Mouse (Mus musculus) CH12.LX (cell line): Measurements from ENCODE around the gene Efhd2. TPM values are rescaled to one million over a fixed set of nuclear protein-coding genes. Genes with fewer than 3 reads are reported as not detected.
A peak's percentile ranks its signal among the peaks of the same experiment; 100 is the strongest.

ENCODE experiments used
- DNase-seq: peaks from one replicate; pipeline ENCODE4 v3.0.0-alpha.2; 2013; ENCODE audit errors: extremely low read depth
- H3K27ac ChIP-seq: 2 replicates; pipeline ENCODE4 v1.5.1; 2012; ENCODE audit warnings: low read depth, mild to moderate bottlenecking, control low read depth, moderate library complexity; ENCODE audit not compliant: insufficient read depth
- H3K27me3 ChIP-seq: replicated peaks from 2 replicates; pipeline ENCODE3; 2012; ENCODE audit warnings: inconsistent platforms
- H3K36me3 ChIP-seq, 2 experiments: replicated peaks in 1 of 2; 2 replicates each; pipeline versions ENCODE3 to v1.6.1; 2012; ENCODE audit warnings: inconsistent platforms in 1 of 2, low read length in 1 of 2, mild to moderate bottlenecking in 1 of 2, mixed read lengths in 1 of 2, moderate library complexity in 1 of 2; ENCODE audit not compliant: control insufficient read depth in 1 of 2, insufficient read depth in 1 of 2
- H3K4me1 ChIP-seq, 2 experiments: 2 replicates each; pipeline ENCODE4 v1.6.1; 2012; ENCODE audit warnings: inconsistent platforms in 1 of 2, moderate library complexity in 1 of 2; ENCODE audit not compliant: insufficient read depth in 2 of 2, control insufficient read depth in 1 of 2
- H3K4me2 ChIP-seq: 2 replicates; pipeline ENCODE4 v1.6.1; 2012; ENCODE audit warnings: low read depth, mild to moderate bottlenecking, control low read depth; ENCODE audit not compliant: poor library complexity, insufficient read depth, severe bottlenecking
- H3K4me3 ChIP-seq, 3 experiments: fragments of 150-350 bp in 1 of 3; sonication (generic) in 1 of 3; replicated peaks in 1 of 3; 2 replicates each; pipeline versions ENCODE3 to v1.5.1; 2011 to 2012; ENCODE audit warnings: low read depth in 2 of 3, low read length in 2 of 3, mild to moderate bottlenecking in 2 of 3, moderate library complexity in 2 of 3, control low read depth in 1 of 3, improper control_type of control experiment in 1 of 3, inconsistent platforms in 1 of 3, mixed read lengths in 1 of 3; ENCODE audit not compliant: poor library complexity in 1 of 3
- H3K79me2 ChIP-seq: replicated peaks from 2 replicates; pipeline ENCODE4 v1.6.1; 2012; ENCODE audit warnings: mild to moderate bottlenecking, moderate library complexity; ENCODE audit not compliant: control insufficient read depth, poor library complexity, insufficient read depth, severe bottlenecking; ENCODE audit errors: extremely low read depth
- H3K9ac ChIP-seq: 2 replicates; pipeline ENCODE4 v1.6.1; 2012; ENCODE audit warnings: low read depth, mild to moderate bottlenecking, control low read depth, moderate library complexity; ENCODE audit not compliant: insufficient read depth
- H3K9me3 ChIP-seq: replicated peaks from 2 replicates; pipeline ENCODE3; 2012; ENCODE audit warnings: low read length, inconsistent platforms, mixed read lengths
- BHLHE40 ChIP-seq: IDR thresholded peaks from 2 replicates; pipeline ENCODE4 v1.6.1; 2011; ENCODE audit warnings: mild to moderate bottlenecking, low read depth, low read length, improper control_type of control experiment
- CHD1 ChIP-seq: IDR thresholded peaks from 2 replicates; pipeline ENCODE4 v1.6.1; 2012; ENCODE audit warnings: low read depth, low read length, improper control_type of control experiment, inconsistent platforms
- CHD2 ChIP-seq: IDR thresholded peaks from 2 replicates; pipeline ENCODE4 v1.6.1; 2011; ENCODE audit warnings: low read length, improper control_type of control experiment
- CTCF ChIP-seq, 2 experiments: IDR thresholded peaks in 1 of 2; conservative IDR thresholded peaks in 1 of 2; 2 replicates each; pipeline ENCODE4 v1.5.1; 2011 to 2012; ENCODE audit warnings: low read depth in 2 of 2, low read length in 2 of 2, improper control_type of control experiment in 1 of 2, inconsistent platforms in 1 of 2, mild to moderate bottlenecking in 1 of 2, moderate library complexity in 1 of 2
- E2F4 ChIP-seq: IDR thresholded peaks from 2 replicates; pipeline ENCODE4 v1.6.1; 2011; ENCODE audit warnings: low read depth, low read length, improper control_type of control experiment; ENCODE audit not compliant: insufficient replicate concordance
- EP300 ChIP-seq: IDR thresholded peaks from 2 replicates; pipeline ENCODE4 v1.6.1; 2011; ENCODE audit warnings: low read length, improper control_type of control experiment
- ETS1 ChIP-seq: conservative IDR thresholded peaks from 2 replicates; pipeline ENCODE4 v1.6.1; 2012; ENCODE audit warnings: low read depth, mild to moderate bottlenecking, inconsistent platforms, low read length, improper control_type of control experiment, moderate library complexity
- GABPA ChIP-seq: IDR thresholded peaks from 2 replicates; pipeline ENCODE4 v1.6.1; 2012; ENCODE audit warnings: low read depth, low read length, improper control_type of control experiment, inconsistent platforms; ENCODE audit not compliant: insufficient replicate concordance
- JUND ChIP-seq: conservative IDR thresholded peaks from 2 replicates; pipeline ENCODE4 v1.6.1; 2011; ENCODE audit warnings: low read depth, low read length, improper control_type of control experiment
- MEF2A ChIP-seq: IDR thresholded peaks from 2 replicates; pipeline ENCODE4 v1.6.1; 2014; ENCODE audit warnings: low read depth, mild to moderate bottlenecking, inconsistent platforms, low read length, improper control_type of control experiment, borderline replicate concordance
- MYC ChIP-seq: IDR thresholded peaks from 2 replicates; pipeline ENCODE4 v1.6.1; 2011; ENCODE audit warnings: low read depth, mild to moderate bottlenecking, improper control_type of control experiment, low read length
- POLR2A ChIP-seq: IDR thresholded peaks from 2 replicates; pipeline ENCODE4 v1.6.1; 2011; ENCODE audit warnings: low read depth, mild to moderate bottlenecking, improper control_type of control experiment, low read length
- RAD21 ChIP-seq: IDR thresholded peaks from 2 replicates; pipeline ENCODE4 v1.6.1; 2011; ENCODE audit warnings: low read depth, mild to moderate bottlenecking, low read length, improper control_type of control experiment, moderate library complexity
- SMC3 ChIP-seq: IDR thresholded peaks from 2 replicates; pipeline ENCODE4 v1.6.1; 2011; ENCODE audit warnings: low read depth, low read length, improper control_type of control experiment
- ZC3H11A ChIP-seq: IDR thresholded peaks from 2 replicates; pipeline ENCODE4 v1.6.1; 2012; ENCODE audit warnings: low read depth, mild to moderate bottlenecking, inconsistent platforms, low read length, improper control_type of control experiment
- ZKSCAN1 ChIP-seq: IDR thresholded peaks from 2 replicates; pipeline ENCODE4 v1.6.1; 2012; ENCODE audit warnings: low read depth, inconsistent platforms, low read length, improper control_type of control experiment, borderline replicate concordance
- ZNF384 ChIP-seq: IDR thresholded peaks from 2 replicates; pipeline ENCODE4 v1.6.1; 2012; ENCODE audit warnings: low read depth, low read length, improper control_type of control experiment, inconsistent platforms
- dilution Hi-C: fragments of 300-500 bp; cut with MboI; formaldehyde crosslinking; loops from 2 replicates; pipeline ENCODE4 v1.14.3; 2020; ENCODE audit warnings: low sequenced_read_pairs; ENCODE audit not compliant: extremely low pct_unique_long_range_greater_than_20kb, extremely low pct_ligation_motif_present
- in situ Hi-C: fragments of 300-500 bp; cut with MboI; formaldehyde crosslinking; loops from 3 replicates; pipeline ENCODE4 v1.14.3; 2019; ENCODE audit warnings: low sequenced_read_pairs, low pct_ligation_motif_present, low pct_unique_long_range_greater_than_20kb, mixed read lengths
- polyA plus RNA-seq: library from polyadenylated mRNA; unstranded; fragments of >175 nt; gene quantifications from 2 replicates; pipeline ENCODE4 v1.2.1, GENCODE M21; 2012; ENCODE audit warnings: low read depth; ENCODE audit not compliant: insufficient read length
- total RNA-seq, 2 experiments: library from RNA; depleted of rRNA; stranded (reverse); fragments of 300-350 nt in 1 of 2; fragments of >200 nt in 1 of 2; gene quantifications; 2 replicates each; pipeline ENCODE4 v1.2.3; 2012 to 2014

Gene Efhd2
- total and polyA plus RNA-seq, 3 experiments: 43.8 to 143 (median 44.1) TPM

DNA sequence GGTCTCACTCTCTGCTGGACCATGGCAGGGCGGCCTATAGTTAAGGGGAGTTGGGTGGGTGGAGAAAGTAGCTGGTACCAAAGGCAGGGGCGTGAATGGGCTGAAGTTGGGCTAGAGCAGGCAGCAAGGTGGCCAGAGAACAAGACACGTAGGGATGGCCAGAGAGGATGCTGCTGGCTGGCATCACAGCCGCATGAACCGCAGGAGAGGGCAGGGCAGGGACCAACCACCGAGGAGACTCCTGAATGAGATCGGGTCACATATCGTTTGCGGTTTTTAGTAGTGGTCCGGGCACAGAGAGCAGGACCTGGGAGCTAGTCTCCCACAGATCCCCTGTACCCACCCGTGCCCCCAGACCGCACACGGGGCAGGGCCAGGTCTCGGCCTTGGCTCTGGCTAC, 15.4 kb downstream of the Efhd2 start:
- Histone ChIP-seq H3K79me2 (no peaks in the 10 kb centered on the region), H3K27ac (no peak overlapping the region), H3K4me3 (no peak overlapping the region), H3K4me2 (no peak overlapping the region), H3K9ac (no peak overlapping the region), H3K27me3 (no peaks in the 10 kb centered on the region), H3K9me3 (peaks cover 7% of the 10 kb centered on the region), H3K4me1 (peaks cover 5 to 31% of the 10 kb centered on the region in 2 experiments; a peak in 2 of 4 replicates)
- no peak for DNase-seq
- in situ Hi-C loops: no loop called here
- dilution Hi-C loops: no loop called here
- no peak for TF ChIP-seq ZNF384
- no peak for TF ChIP-seq POLR2A
- TF ChIP-seq MEF2A: no peak
- TF ChIP-seq CHD1: no peak
- TF ChIP-seq EP300: no peak
- TF ChIP-seq JUND: no peak
- TF ChIP-seq MYC: no peak
- TF ChIP-seq, all 38 proteins: peak for 0
- peaks cover 33 to 64% of the 10 kb centered on the region in 2 experiments for H3K36me3 ChIP-seq

GRCm38 (mm10) chr4:141858501-141858900, 16.2 kb downstream of the Efhd2 start:
- in situ Hi-C loops (no loop called here), dilution Hi-C loops (no loop called here)
- H3K36me3 ChIP-seq: peaks cover 27 to 55% of the 10 kb centered on the region in 2 experiments

GRCm38 (mm10) chr4:141857422-141857930, 17.2 kb downstream of the Efhd2 start:
- in situ Hi-C loops: no loop called here

More at GRCm38 (mm10) chr4:141858501-141858900, 16.2 kb downstream of the Efhd2 start:
- Histone ChIP-seq H3K4me1 (peaks cover 5 to 31% of the 10 kb centered on the region in 2 experiments; a peak in 2 of 4 replicates), H3K9me3 (peaks cover 7% of the 10 kb centered on the region), H3K4me2 (no peak overlapping the region), H3K79me2 (no peaks in the 10 kb centered on the region), H3K27me3 (no peaks in the 10 kb centered on the region), H3K9ac (no peak overlapping the region), H3K27ac (no peak overlapping the region), H3K4me3 (no peak overlapping the region)
- TF ChIP-seq E2F4 (no peak), BHLHE40 (peak; percentile 94), ETS1 (peak; percentile 74)
- peak; percentile 53 for DNase-seq

More at GRCm38 (mm10) chr4:141857422-141857930, 17.2 kb downstream of the Efhd2 start:
- Histone ChIP-seq H3K9ac (no peak overlapping the region), H3K79me2 (no peaks in the 10 kb centered on the region)
- peak; percentile 58 for DNase-seq
- TF ChIP-seq SMC3 (peak; percentile 81), ZKSCAN1 (no peak), CHD2 (no peak), GABPA (no peak), RAD21 (peak; percentile 82), ZC3H11A (peak; percentile 4; the same call in 1 of the 2 replicates), CTCF (conservative IDR thresholded peaks at IDR 0.05 in 1 of 2, IDR thresholded peaks at IDR 0.05 in 1 of 2; ENCODE audit: low read depth in 2 of 2, low read length in 2 of 2) (peak; percentile 85)
- TF ChIP-seq, all 38 proteins: peak for 4
- H3K4me1 ChIP-seq: peaks cover 5 to 34% of the 10 kb centered on the region in 2 experiments; a peak in 2 of 4 replicates
- dilution Hi-C loops: no loop called here
- no peaks in the 10 kb centered on the region for H3K27me3 ChIP-seq
- peaks cover 7% of the 10 kb centered on the region for H3K9me3 ChIP-seq
- H3K27ac ChIP-seq: no peak overlapping the region
- no peak overlapping the region for H3K4me3 ChIP-seq
- H3K4me2 ChIP-seq: no peak overlapping the region
- H3K36me3 ChIP-seq: peaks cover 24 to 45% of the 10 kb centered on the region in 2 experiments
